Mouse (Mus musculus) erythroblast, embryonic 14.5 days (primary cell): Measurements from ENCODE around the gene Ndrg3.

Experiments
- GATA1 ChIP-seq: IDR thresholded peaks from 2 replicates; pipeline ENCODE4 v1.6.1; 2012; ENCODE audit warnings: low read length, inconsistent platforms, mixed read lengths
- TAL1 ChIP-seq: IDR thresholded peaks from 3 replicates; pipeline ENCODE4 v1.6.1; 2012; ENCODE audit warnings: low read length, inconsistent platforms, mixed read lengths

GRCm38 (mm10) chr2:156879541-156879940, 112.3 kb downstream of the Ndrg3 start:
- TF ChIP-seq TAL1 = no peak
- no peak for TF ChIP-seq GATA1
